Mouse (Mus musculus): ENCODE data around the gene Klhl33.

- TF ChIP-seq CTCF (IDR thresholded peaks at IDR 0.05; ENCODE audit: low read depth) (no peak), EP300 (optimal IDR thresholded peaks at IDR 0.05) (no peak)
Measured at GRCm38 (mm10) chr14:50862641-50863040, 34.7 kb downstream of the Klhl33 start.

Measured in stomach, postnatal 0 days (tissue).